Mouse (Mus musculus): ENCODE measurements around the gene Aldh3a1. TPM values are rescaled to one million over a fixed set of nuclear protein-coding genes. Genes with fewer than 3 reads are reported as not detected.

Gene Aldh3a1
- polyA plus RNA-seq, 1 experiment from 2014 or later: not detected

- TF ChIP-seq CTCF (IDR thresholded peaks at IDR 0.05; ENCODE audit: low read depth): no peak
- ATAC-seq (ENCODE audit: insufficient read depth) (no peak), DNase-seq (no peak)
- Histone ChIP-seq H3K9me3 (ENCODE audit: low read depth, low read length) (no peaks in the 10 kb centered on the region), H3K36me3 (ENCODE audit: insufficient read depth) (no peaks in the 10 kb centered on the region), H3K9ac (no peak overlapping the region), H3K4me2 (no peak overlapping the region), H3K27ac (ENCODE audit: low read depth) (no peak overlapping the region), H3K4me1 (ENCODE audit: insufficient read depth) (no peaks in the 10 kb centered on the region), H3K4me3 (ENCODE audit: low read depth, low read length) (no peak overlapping the region), H3K27me3 (ENCODE audit: insufficient read depth, low read length) (no peaks in the 10 kb centered on the region)
- 92% methylated on average over 10 of the region's 10 CpGs for WGBS
Measured at GRCm38 (mm10) chr11:61224907-61225306, 17.6 kb downstream of the Aldh3a1 start.

- Histone ChIP-seq H3K9me3 (ENCODE audit: low read depth, low read length) (no peaks in the 10 kb centered on the region), H3K27ac (ENCODE audit: low read depth) (no peak overlapping the region), H3K4me3 (ENCODE audit: low read depth, low read length) (no peak overlapping the region), H3K36me3 (ENCODE audit: insufficient read depth) (no peaks in the 10 kb centered on the region), H3K4me1 (ENCODE audit: insufficient read depth) (no peaks in the 10 kb centered on the region), H3K9ac (no peak overlapping the region), H3K27me3 (ENCODE audit: insufficient read depth, low read length) (no peaks in the 10 kb centered on the region), H3K4me2 (no peak overlapping the region)
- no peak for TF ChIP-seq CTCF (IDR thresholded peaks at IDR 0.05; ENCODE audit: low read depth)
- no peak for ATAC-seq (ENCODE audit: insufficient read depth)
- no peak for DNase-seq
- 63% methylated on average over 4 of the region's 4 CpGs for WGBS
Measured at GRCm38 (mm10) chr11:61225511-61225910, 18.2 kb downstream of the Aldh3a1 start.

- no peak overlapping the region; the same call in 1 of the 2 replicates for H3K27ac ChIP-seq (ENCODE audit: low read depth)
- 52% methylated on average over 6 of the region's 6 CpGs for WGBS
- TF ChIP-seq CTCF (IDR thresholded peaks at IDR 0.05; ENCODE audit: low read depth): no peak
Measured at GRCm38 (mm10) chr11:61225941-61226412, 18.6 kb downstream of the Aldh3a1 start.

GRCm38 (mm10) chr11:61227816-61228215 lies 20.5 kb downstream of the Aldh3a1 start:
- H3K27ac ChIP-seq (ENCODE audit: low read depth): no peak overlapping the region

More at GRCm38 (mm10) chr11:61225941-61226412, 18.6 kb downstream of the Aldh3a1 start:
- peak; percentile 70 for ATAC-seq (ENCODE audit: insufficient read depth)
- no peaks in the 10 kb centered on the region for H3K9me3 ChIP-seq (ENCODE audit: low read depth, low read length)
- no peak overlapping the region for H3K4me3 ChIP-seq (ENCODE audit: low read depth, low read length)
- H3K36me3 ChIP-seq (ENCODE audit: insufficient read depth): no peaks in the 10 kb centered on the region
- no peak overlapping the region for H3K9ac ChIP-seq
- peak; percentile 69 for DNase-seq
- H3K4me1 ChIP-seq (ENCODE audit: insufficient read depth): no peaks in the 10 kb centered on the region
- H3K4me2 ChIP-seq: no peak overlapping the region
- H3K27me3 ChIP-seq (ENCODE audit: insufficient read depth, low read length): no peaks in the 10 kb centered on the region

GRCm38 (mm10) chr11:61228406-61228805 lies 21.1 kb downstream of the Aldh3a1 start:
- TF ChIP-seq CTCF (IDR thresholded peaks at IDR 0.05; ENCODE audit: low read depth): no peak
- H3K4me3 ChIP-seq (ENCODE audit: low read depth, low read length): no peak overlapping the region
- no peaks in the 10 kb centered on the region for H3K27me3 ChIP-seq (ENCODE audit: insufficient read depth, low read length)
- ATAC-seq (ENCODE audit: insufficient read depth) (no peak), DNase-seq (no peak)
- no peak overlapping the region for H3K27ac ChIP-seq (ENCODE audit: low read depth)
- no peaks in the 10 kb centered on the region for H3K4me1 ChIP-seq (ENCODE audit: insufficient read depth)
- H3K9ac ChIP-seq: no peak overlapping the region
- no peak overlapping the region for H3K4me2 ChIP-seq
- WGBS: 64% methylated on average over 3 of the region's 3 CpGs
- H3K36me3 ChIP-seq (ENCODE audit: insufficient read depth): no peaks in the 10 kb centered on the region
- no peaks in the 10 kb centered on the region for H3K9me3 ChIP-seq (ENCODE audit: low read depth, low read length)

More at GRCm38 (mm10) chr11:61227816-61228215, 20.5 kb downstream of the Aldh3a1 start:
- no peak for DNase-seq
- ATAC-seq (ENCODE audit: insufficient read depth): no peak
- Histone ChIP-seq H3K4me2 (no peak overlapping the region), H3K9ac (no peak overlapping the region), H3K4me3 (ENCODE audit: low read depth, low read length) (no peak overlapping the region), H3K27me3 (ENCODE audit: insufficient read depth, low read length) (no peaks in the 10 kb centered on the region), H3K9me3 (ENCODE audit: low read depth, low read length) (no peaks in the 10 kb centered on the region), H3K4me1 (ENCODE audit: insufficient read depth) (no peaks in the 10 kb centered on the region), H3K36me3 (ENCODE audit: insufficient read depth) (no peaks in the 10 kb centered on the region)
- 79% methylated on average over 8 of the region's 8 CpGs for WGBS
- TF ChIP-seq CTCF (IDR thresholded peaks at IDR 0.05; ENCODE audit: low read depth): no peak

GRCm38 (mm10) chr11:61231329-61231728 lies 24.0 kb downstream of the Aldh3a1 start:
- no peak overlapping the region for H3K27ac ChIP-seq (ENCODE audit: low read depth)
- DNase-seq: peak; percentile 89
- no peak overlapping the region for H3K4me3 ChIP-seq (ENCODE audit: low read depth, low read length)
- no peaks in the 10 kb centered on the region for H3K27me3 ChIP-seq (ENCODE audit: insufficient read depth, low read length)
- peak; percentile 89 for TF ChIP-seq CTCF (IDR thresholded peaks at IDR 0.05; ENCODE audit: low read depth)
- no peaks in the 10 kb centered on the region for H3K9me3 ChIP-seq (ENCODE audit: low read depth, low read length)
- WGBS: 5% methylated on average over 9 of the region's 9 CpGs
- peak; percentile 68; the same call in 1 of the 2 replicates for ATAC-seq (ENCODE audit: insufficient read depth)
- H3K36me3 ChIP-seq (ENCODE audit: insufficient read depth): no peaks in the 10 kb centered on the region
- peak overlapping the region; percentile 39 for H3K4me2 ChIP-seq
- H3K4me1 ChIP-seq (ENCODE audit: insufficient read depth): no peaks in the 10 kb centered on the region
- no peak overlapping the region for H3K9ac ChIP-seq

GRCm38 (mm10) chr11:61234174-61234573 lies 26.8 kb downstream of the Aldh3a1 start:
- Histone ChIP-seq H3K4me1 (ENCODE audit: insufficient read depth) (no peaks in the 10 kb centered on the region), H3K4me2 (no peak overlapping the region), H3K36me3 (ENCODE audit: insufficient read depth) (no peaks in the 10 kb centered on the region), H3K27ac (ENCODE audit: low read depth) (no peak overlapping the region), H3K27me3 (ENCODE audit: insufficient read depth, low read length) (no peaks in the 10 kb centered on the region), H3K9me3 (ENCODE audit: low read depth, low read length) (no peaks in the 10 kb centered on the region), H3K4me3 (ENCODE audit: low read depth, low read length) (no peak overlapping the region), H3K9ac (no peak overlapping the region)
- DNase-seq (no peak), ATAC-seq (ENCODE audit: insufficient read depth) (no peak)
- TF ChIP-seq CTCF (IDR thresholded peaks at IDR 0.05; ENCODE audit: low read depth): no peak
- 15% methylated on average over 5 of the region's 5 CpGs for whole genome bisulfite sequencing

Data from lung, embryonic 14.5 days (tissue).